Mouse (Mus musculus): ENCODE measurements at regions not wholly inside any gene's neighbourhood (a gene's known extent, or its start where the extent isn't known, plus 50 kb on each side); places are given as distances from the start of the nearest gene placed in this dataset.

- no peak for TF ChIP-seq CHD1 (IDR thresholded peaks at IDR 0.05; ENCODE audit: low read depth, low read length)
- TF ChIP-seq POLR2A (IDR thresholded peaks at IDR 0.05; ENCODE audit: low read depth, low read length), result no peak
- TF ChIP-seq TBP (conservative IDR thresholded peaks at IDR 0.05; ENCODE audit: low read depth, low read length), result no peak
- TF ChIP-seq ETS1 (conservative IDR thresholded peaks at IDR 0.05; ENCODE audit: low read depth, low read length), result no peak
- no peak for TF ChIP-seq CTCF (conservative IDR thresholded peaks at IDR 0.05 in 1 of 2, IDR thresholded peaks at IDR 0.05 in 1 of 2; ENCODE audit: low read depth in 2 of 2, low read length in 2 of 2)
These were observed 177.0 kb upstream of the Jade1 start for GRCm38 (mm10) chr3:41378576-41378975.

Data from CH12.LX (cell line).